Mouse (Mus musculus): ENCODE data around the gene Kif3b. TPM values are rescaled to one million over a fixed set of nuclear protein-coding genes. Genes with fewer than 3 reads are reported as not detected.

The Kif3b gene
- polyA plus RNA-seq, 1 experiment from 2014 or later, result 14.2 TPM

DNA sequence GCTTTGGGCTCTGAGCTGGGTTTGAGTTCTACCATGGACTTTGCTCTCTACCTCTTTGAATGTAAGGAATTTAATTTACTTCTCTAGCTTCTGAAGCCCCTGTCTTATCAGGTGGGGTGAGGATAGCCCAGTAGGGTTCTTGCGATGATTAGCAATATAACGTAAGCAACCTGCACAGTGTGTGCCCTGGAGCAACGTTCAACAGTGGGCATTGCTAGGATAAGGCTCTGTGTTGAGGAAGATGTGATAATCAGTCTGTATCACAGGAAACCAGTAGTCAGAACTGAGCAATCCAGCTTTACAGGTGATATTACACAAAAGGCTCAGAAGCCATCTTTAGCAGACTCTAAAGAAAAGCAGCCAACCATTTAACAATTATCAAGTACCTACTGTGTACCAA is 43.1 kb downstream of the Kif3b start:
- ATAC-seq, result no peak
- WGBS, result 85% methylated on average over 3 of the region's 3 CpGs
- no peaks in the 10 kb centered on the region for H3K9me3 ChIP-seq (replicated peaks; ENCODE audit: control insufficient read depth, low read length)
- H3K4me3 ChIP-seq (ENCODE audit: low read depth, low read length), result no peak overlapping the region
- no peak overlapping the region for H3K9ac ChIP-seq (ENCODE audit: low read length)
- H3K27me3 ChIP-seq (replicated peaks; ENCODE audit: control insufficient read depth, insufficient read depth, low read length), result no peaks in the 10 kb centered on the region
- no peak for DNase-seq (ENCODE audit: low spot score)
- no peak overlapping the region for H3K27ac ChIP-seq (ENCODE audit: low read depth, low read length)
- no peak overlapping the region for H3K4me2 ChIP-seq (ENCODE audit: low read length)
- H3K36me3 ChIP-seq (ENCODE audit: control insufficient read depth, insufficient read depth, low read length), result peaks cover 41% of the 10 kb centered on the region
- no peaks in the 10 kb centered on the region for H3K4me1 ChIP-seq (ENCODE audit: control insufficient read depth, insufficient read depth, low read length)

DNA sequence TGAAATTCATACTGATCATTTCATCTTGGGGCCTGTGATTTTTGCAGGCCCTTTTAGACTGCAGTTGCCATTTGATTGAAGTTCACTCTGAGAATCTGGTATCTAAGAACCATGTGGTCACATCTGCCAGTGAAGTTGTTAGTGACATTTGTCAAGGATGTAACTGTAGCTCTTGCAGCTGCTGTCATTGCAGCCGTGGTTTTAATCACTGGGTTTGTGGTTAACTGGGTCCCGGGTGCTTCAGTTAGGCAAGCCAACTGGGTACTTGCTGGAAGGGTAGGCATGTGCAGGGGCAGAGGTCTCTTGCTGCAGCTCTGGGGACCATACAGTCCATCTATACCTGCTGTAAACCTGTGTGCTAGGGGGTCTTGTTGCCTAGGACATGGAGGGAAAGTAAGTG is 44.9 kb downstream of the Kif3b start:
- no peak overlapping the region for H3K4me2 ChIP-seq (ENCODE audit: low read length)
- ATAC-seq, result no peak
- DNase-seq (ENCODE audit: low spot score), result no peak
- H3K4me1 ChIP-seq (ENCODE audit: control insufficient read depth, insufficient read depth, low read length), result no peaks in the 10 kb centered on the region
- H3K9ac ChIP-seq (ENCODE audit: low read length), result no peak overlapping the region
- H3K4me3 ChIP-seq (ENCODE audit: low read depth, low read length), result no peak overlapping the region
- H3K27ac ChIP-seq (ENCODE audit: low read depth, low read length), result no peak overlapping the region
- WGBS, result 88% methylated on average over 2 of the region's 2 CpGs
- H3K36me3 ChIP-seq (ENCODE audit: control insufficient read depth, insufficient read depth, low read length), result peaks cover 23% of the 10 kb centered on the region
- H3K27me3 ChIP-seq (replicated peaks; ENCODE audit: control insufficient read depth, insufficient read depth, low read length), result no peaks in the 10 kb centered on the region
- H3K9me3 ChIP-seq (replicated peaks; ENCODE audit: control insufficient read depth, low read length), result no peaks in the 10 kb centered on the region

DNA sequence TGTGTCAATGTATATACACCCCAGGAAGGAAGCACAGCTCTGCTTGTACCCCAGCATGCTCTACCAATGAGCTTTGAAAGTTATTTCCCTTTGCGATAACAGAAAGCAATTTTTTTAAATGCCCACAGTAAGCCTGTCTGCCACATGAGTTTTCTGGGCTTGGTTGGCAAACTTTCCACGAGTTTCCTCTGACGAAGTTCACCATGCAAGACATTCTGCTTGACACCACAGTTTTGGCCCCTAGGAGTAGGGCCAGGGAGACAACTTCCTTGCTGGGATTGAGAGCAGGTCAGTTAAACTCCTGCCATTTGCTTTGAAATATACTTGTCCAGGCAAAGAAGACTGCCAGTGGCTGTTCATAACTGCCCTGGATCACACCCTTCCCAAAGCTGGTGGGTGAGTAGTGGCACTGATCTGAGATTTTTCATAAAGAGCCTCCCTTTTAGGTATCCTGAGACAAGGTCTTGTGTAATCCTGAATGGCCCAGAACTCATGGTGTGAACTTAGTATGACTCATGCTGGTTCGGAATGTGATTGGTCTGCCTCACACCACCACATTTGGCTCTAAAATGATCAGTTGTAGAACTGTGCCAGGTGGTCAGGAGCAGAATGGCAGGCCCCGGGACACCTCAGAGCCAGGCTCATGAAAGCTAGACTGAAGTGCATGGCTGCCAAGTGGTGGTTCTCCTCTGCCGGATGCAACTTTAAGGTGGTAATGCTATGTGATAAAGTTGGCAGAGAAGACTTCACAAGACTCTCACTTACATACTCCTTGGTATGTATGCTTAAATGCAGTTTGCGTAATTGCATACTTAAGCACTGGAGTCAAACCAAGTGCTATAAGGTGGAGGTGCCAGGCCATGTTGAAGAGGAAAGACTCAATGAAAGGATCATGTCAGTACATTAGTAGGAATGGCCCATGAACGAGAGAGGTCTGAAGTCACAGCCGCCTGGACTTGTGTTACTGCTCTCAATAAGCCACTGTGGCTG is 47.4 kb downstream of the Kif3b start:
- WGBS, result 90% methylated on average over 9 of the region's 9 CpGs
- no peaks in the 10 kb centered on the region for H3K9me3 ChIP-seq (replicated peaks; ENCODE audit: control insufficient read depth, low read length)
- no peak for DNase-seq (ENCODE audit: low spot score)
- H3K4me1 ChIP-seq (ENCODE audit: control insufficient read depth, insufficient read depth, low read length), result no peaks in the 10 kb centered on the region
- no peak for ATAC-seq
- no peak overlapping the region for H3K9ac ChIP-seq (ENCODE audit: low read length)
- no peak overlapping the region for H3K4me2 ChIP-seq (ENCODE audit: low read length)
- no peak overlapping the region for H3K4me3 ChIP-seq (ENCODE audit: low read depth, low read length)
- H3K36me3 ChIP-seq (ENCODE audit: control insufficient read depth, insufficient read depth, low read length), result no peaks in the 10 kb centered on the region
- H3K27ac ChIP-seq (ENCODE audit: low read depth, low read length), result no peak overlapping the region
- H3K27me3 ChIP-seq (replicated peaks; ENCODE audit: control insufficient read depth, insufficient read depth, low read length), result no peaks in the 10 kb centered on the region

DNA sequence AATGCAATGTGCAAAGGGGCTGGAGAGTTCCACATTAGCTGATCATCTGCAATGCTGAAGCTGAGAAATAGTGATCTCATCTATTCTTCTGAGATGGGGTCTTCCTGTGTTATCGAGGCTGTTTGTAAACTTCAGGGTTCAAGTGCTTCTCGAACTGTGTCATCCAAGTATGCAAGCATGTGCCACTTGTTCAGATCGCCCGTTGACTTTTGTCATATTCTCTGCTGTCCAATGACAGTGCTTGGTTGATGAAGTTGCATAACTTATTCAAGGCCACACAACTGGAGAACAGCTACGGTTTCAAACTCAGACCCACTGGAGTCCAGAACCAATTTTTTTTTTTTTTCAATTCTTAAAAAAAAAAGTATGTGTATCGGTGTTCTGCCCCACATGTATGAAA is 51.0 kb downstream of the Kif3b start:
- Histone ChIP-seq H3K27ac (ENCODE audit: low read depth, low read length) (no peak overlapping the region), H3K9me3 (replicated peaks; ENCODE audit: control insufficient read depth, low read length) (no peaks in the 10 kb centered on the region), H3K4me1 (ENCODE audit: control insufficient read depth, insufficient read depth, low read length) (0 out of 2 replicates have a peak, but pooled peaks cover 4% of the 10 kb centered on the region), H3K4me3 (ENCODE audit: low read depth, low read length) (no peak overlapping the region), H3K36me3 (ENCODE audit: control insufficient read depth, insufficient read depth, low read length) (no peaks in the 10 kb centered on the region), H3K4me2 (ENCODE audit: low read length) (no peak overlapping the region), H3K27me3 (replicated peaks; ENCODE audit: control insufficient read depth, insufficient read depth, low read length) (no peaks in the 10 kb centered on the region), H3K9ac (ENCODE audit: low read length) (no peak overlapping the region)
- ATAC-seq (no peak), DNase-seq (ENCODE audit: low spot score) (no peak)
- 94% methylated on average over 6 of the region's 6 CpGs for WGBS

DNA sequence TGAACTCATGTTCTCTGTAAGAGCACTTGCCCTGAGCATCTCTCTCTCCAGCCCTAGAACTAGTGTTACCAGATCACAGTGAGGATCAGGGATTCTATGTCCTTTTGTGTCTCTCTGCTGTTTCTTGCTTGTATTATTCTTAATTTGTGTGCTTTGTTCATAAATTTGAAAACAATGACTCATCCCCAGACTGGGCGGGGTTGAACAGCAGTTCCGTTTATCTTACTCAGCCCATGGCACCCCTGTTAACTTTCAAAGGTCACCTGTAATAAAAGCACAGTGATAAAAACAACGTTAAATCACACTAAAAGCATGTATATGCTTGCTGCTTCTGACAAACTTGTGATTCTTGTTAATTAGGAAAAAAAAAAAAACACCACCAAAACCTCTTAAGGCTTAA is 51.4 kb downstream of the Kif3b start:
- WGBS, result 82% methylated on average over 3 of the region's 3 CpGs
- Histone ChIP-seq H3K9me3 (replicated peaks; ENCODE audit: control insufficient read depth, low read length) (no peaks in the 10 kb centered on the region), H3K4me3 (ENCODE audit: low read depth, low read length) (no peak overlapping the region), H3K4me2 (ENCODE audit: low read length) (no peak overlapping the region), H3K36me3 (ENCODE audit: control insufficient read depth, insufficient read depth, low read length) (no peaks in the 10 kb centered on the region), H3K27ac (ENCODE audit: low read depth, low read length) (no peak overlapping the region), H3K27me3 (replicated peaks; ENCODE audit: control insufficient read depth, insufficient read depth, low read length) (no peaks in the 10 kb centered on the region), H3K4me1 (ENCODE audit: control insufficient read depth, insufficient read depth, low read length) (0 out of 2 replicates have a peak, but pooled peaks cover 7% of the 10 kb centered on the region), H3K9ac (ENCODE audit: low read length) (no peak overlapping the region)
- DNase-seq (ENCODE audit: low spot score) (no peak), ATAC-seq (no peak)

DNA sequence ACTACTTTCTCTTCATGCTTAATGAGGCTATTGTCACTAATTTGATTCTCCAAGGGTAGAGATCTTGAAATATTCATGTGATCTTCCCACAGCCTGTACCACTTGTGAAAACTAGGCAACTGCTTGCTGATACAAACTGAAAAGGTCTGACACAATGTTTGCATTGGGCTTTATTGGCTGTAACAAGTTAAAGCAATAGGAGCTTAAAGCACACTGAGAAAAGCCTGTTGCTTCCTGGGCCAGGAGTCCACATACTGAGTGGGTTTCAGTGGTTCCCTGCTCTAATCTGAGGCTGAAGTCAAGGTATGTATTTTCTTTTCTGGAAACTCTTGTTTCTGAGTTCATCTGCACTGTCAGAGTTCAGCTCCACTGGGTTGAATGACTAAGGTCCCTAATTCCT is 52.0 kb downstream of the Kif3b start:
- ATAC-seq (no peak), DNase-seq (ENCODE audit: low spot score) (no peak)
- H3K9me3 ChIP-seq (replicated peaks; ENCODE audit: control insufficient read depth, low read length), result no peaks in the 10 kb centered on the region
- H3K4me2 ChIP-seq (ENCODE audit: low read length), result no peak overlapping the region
- H3K36me3 ChIP-seq (ENCODE audit: control insufficient read depth, insufficient read depth, low read length), result no peaks in the 10 kb centered on the region
- H3K4me1 ChIP-seq (ENCODE audit: control insufficient read depth, insufficient read depth, low read length), result peaks cover 12% of the 10 kb centered on the region; the same call in 1 of the 2 replicates
- no peak overlapping the region for H3K9ac ChIP-seq (ENCODE audit: low read length)
- no peak overlapping the region for H3K4me3 ChIP-seq (ENCODE audit: low read depth, low read length)
- H3K27me3 ChIP-seq (replicated peaks; ENCODE audit: control insufficient read depth, insufficient read depth, low read length), result no peaks in the 10 kb centered on the region
- H3K27ac ChIP-seq (ENCODE audit: low read depth, low read length), result no peak overlapping the region

DNA sequence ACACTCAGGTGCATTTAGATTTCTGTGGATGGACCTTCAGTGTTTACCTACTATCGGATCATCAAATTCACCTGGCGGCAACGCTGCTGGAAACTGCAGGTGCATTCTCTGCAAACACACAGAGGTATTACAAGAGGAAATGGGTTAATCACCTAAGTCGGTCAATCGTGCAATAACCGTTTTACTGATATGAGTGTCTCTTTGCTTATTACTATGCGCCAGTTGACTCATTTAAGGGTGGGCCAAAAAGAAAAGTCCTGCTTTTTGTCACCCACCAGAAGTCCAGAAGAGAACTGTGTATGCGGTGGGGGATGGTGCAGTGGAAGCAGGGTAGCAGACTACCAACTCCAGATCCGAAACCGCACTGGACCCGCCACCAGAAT is 53.8 kb downstream of the Kif3b start:
- Histone ChIP-seq H3K4me1 (ENCODE audit: control insufficient read depth, insufficient read depth, low read length) (peaks cover 17% of the 10 kb centered on the region; the same call in 1 of the 2 replicates), H3K36me3 (ENCODE audit: control insufficient read depth, insufficient read depth, low read length) (no peaks in the 10 kb centered on the region), H3K9me3 (replicated peaks; ENCODE audit: control insufficient read depth, low read length) (no peaks in the 10 kb centered on the region), H3K27ac (ENCODE audit: low read depth, low read length) (peak overlapping the region; percentile 64), H3K4me3 (ENCODE audit: low read depth, low read length) (peak overlapping the region; percentile 86), H3K9ac (ENCODE audit: low read length) (peak overlapping the region; percentile 77), H3K4me2 (ENCODE audit: low read length) (peak overlapping the region; percentile 50), H3K27me3 (replicated peaks; ENCODE audit: control insufficient read depth, insufficient read depth, low read length) (no peaks in the 10 kb centered on the region)
- DNase-seq (ENCODE audit: low spot score) (peak; percentile 22), ATAC-seq (no peak)
- 6% methylated on average over 11 of the region's 11 CpGs for WGBS

DNA sequence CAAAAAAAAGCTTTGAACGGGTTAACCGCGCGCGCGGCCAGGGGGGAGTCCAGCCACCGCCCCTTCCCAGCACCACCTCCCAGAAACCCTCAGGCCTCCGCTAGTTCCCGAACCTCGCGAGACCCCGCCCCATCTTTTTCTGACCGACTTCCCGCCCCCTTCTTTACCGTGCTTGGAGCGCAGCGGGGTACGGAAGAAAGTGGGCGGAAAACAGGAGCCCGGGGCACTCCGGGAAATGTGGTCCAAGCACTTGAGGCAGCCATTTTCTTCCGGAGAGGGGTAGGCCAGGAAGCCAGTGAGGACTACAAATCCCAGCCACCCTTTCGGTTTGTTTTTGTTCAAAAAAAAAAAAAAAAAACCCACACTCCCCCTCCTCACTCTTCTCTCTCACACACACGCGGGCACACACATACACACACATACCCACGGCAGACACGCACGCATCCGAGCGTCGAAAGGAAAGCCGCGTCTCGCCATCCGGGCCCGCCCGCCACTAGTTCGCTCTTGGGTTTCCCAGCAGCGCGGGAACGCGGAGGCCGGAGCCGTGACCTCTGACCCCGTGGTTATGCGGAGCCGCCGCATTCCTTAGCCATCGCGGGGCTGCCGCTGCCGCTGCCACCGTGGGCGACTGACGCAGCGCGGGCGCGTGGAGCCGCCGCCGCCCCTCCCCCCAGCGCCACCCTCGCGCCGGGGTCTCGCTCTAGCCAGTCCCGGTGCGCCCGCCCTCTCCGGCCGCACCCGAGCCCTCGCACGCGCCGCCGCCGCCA is 54.4 kb downstream of the Kif3b start, which contains the start of gene Asxl1:
TSS of gene Asxl1 (plus strand) at position 376 of the 767 bp plus-strand sequence.
- Histone ChIP-seq H3K4me1 (ENCODE audit: control insufficient read depth, insufficient read depth, low read length) (peaks cover 20% of the 10 kb centered on the region; the same call in 1 of the 2 replicates), H3K36me3 (ENCODE audit: control insufficient read depth, insufficient read depth, low read length) (no peaks in the 10 kb centered on the region), H3K9ac (ENCODE audit: low read length) (peak within 1 kb of the TSS; percentile 91), H3K4me2 (ENCODE audit: low read length) (peak within 1 kb of the TSS; percentile 56), H3K4me3 (ENCODE audit: low read depth, low read length) (peak within 1 kb of the TSS; percentile 86), H3K27me3 (replicated peaks; ENCODE audit: control insufficient read depth, insufficient read depth, low read length) (no peaks in the 10 kb centered on the region), H3K27ac (ENCODE audit: low read depth, low read length) (peak within 1 kb of the TSS; percentile 97), H3K9me3 (replicated peaks; ENCODE audit: control insufficient read depth, low read length) (no peaks in the 10 kb centered on the region)
- DNase-seq (ENCODE audit: low spot score) (peak; percentile 99), ATAC-seq (peak; percentile 98)
- under 1% methylated on average over 62 of the region's 79 CpGs for WGBS
